Mouse (Mus musculus): ENCODE data around the gene Edaradd.

- no peak for TF ChIP-seq CTCF (IDR thresholded peaks at IDR 0.05; ENCODE audit: low read depth)
- no peak for TF ChIP-seq EP300 (IDR thresholded peaks at IDR 0.05; ENCODE audit: low read depth)
Observed at GRCm38 (mm10) chr13:12539716-12540115, 19.5 kb upstream of the Edaradd start.

Measured in heart, postnatal 0 days (tissue).